Mouse (Mus musculus): ENCODE results near the gene Gm20509. TPM values are rescaled to one million over a fixed set of nuclear protein-coding genes. Genes with fewer than 3 reads are reported as not detected.

Gene Gm20509
- polyA plus RNA-seq (2012; rRNA removed) (not detected in 2 replicates), polyA plus RNA-seq (2014; fragmentation: Nextera tagmentation; extraction: Ambion mirVana) (not detected in 2 replicates)

- TF ChIP-seq CTCF (IDR thresholded peaks at IDR 0.05; ENCODE audit: low read depth) (no peak), EP300 (IDR thresholded peaks at IDR 0.05; ENCODE audit: low read depth) (no peak)
- Histone ChIP-seq H3K4me2 (ENCODE audit: low read depth) (peak within 1 kb of the TSS; percentile 63), H3K9ac (replicated peaks) (no peak within 1 kb of the TSS), H3K27ac (no peak within 1 kb of the TSS), H3K9me3 (ENCODE audit: control insufficient read depth, low read length) (no peaks in the 10 kb centered on the region), H3K4me3 (ENCODE audit: insufficient read depth in 1 of 2, low read depth in 2 of 2, low read length in 2 of 2) (peak within 1 kb of the TSS; percentile 8 to 36; a peak in 3 of 4 replicates), H3K27me3 (ENCODE audit: control insufficient read depth, insufficient read depth, low read length) (peaks cover 16% of the 10 kb centered on the region), H3K4me1 (replicated peaks; ENCODE audit: control insufficient read depth in 2 of 2, insufficient read depth in 2 of 2, low read length in 1 of 2) (no peaks in the 10 kb centered on the region), H3K36me3 (replicated peaks; ENCODE audit: control insufficient read depth, insufficient read depth, low read depth) (no peaks in the 10 kb centered on the region)
- WGBS (ENCODE audit: insufficient replicate concordance), result 78% methylated on average over 4 of the region's 4 CpGs
- no peak for DNase-seq (ENCODE audit: low read depth in 3 of 3, low spot score in 3 of 3)
- ATAC-seq (ENCODE audit: insufficient read depth), result no peak
These were observed at the start of gene Gm20509 for GRCm38 (mm10) chr9:73102181-73102580. Gm20509 (plus strand) TSS chr9:73102470.

GRCm38 (mm10) chr9:73055441-73055911 lies 46.8 kb upstream of the Gm20509 start:
- Histone ChIP-seq H3K36me3 (replicated peaks; ENCODE audit: control insufficient read depth, insufficient read depth, low read depth) (no peaks in the 10 kb centered on the region), H3K9me3 (ENCODE audit: control insufficient read depth, low read length) (no peaks in the 10 kb centered on the region), H3K9ac (replicated peaks) (no peak overlapping the region), H3K27ac (no peak overlapping the region), H3K4me2 (ENCODE audit: low read depth) (no peak overlapping the region), H3K4me3 (ENCODE audit: insufficient read depth in 1 of 2, low read depth in 2 of 2, low read length in 2 of 2) (no peak overlapping the region), H3K27me3 (ENCODE audit: control insufficient read depth, insufficient read depth, low read length) (no peaks in the 10 kb centered on the region), H3K4me1 (replicated peaks; ENCODE audit: control insufficient read depth in 2 of 2, insufficient read depth in 2 of 2, low read length in 1 of 2) (no peaks in the 10 kb centered on the region)
- TF ChIP-seq CTCF (IDR thresholded peaks at IDR 0.05; ENCODE audit: low read depth) (no peak), EP300 (IDR thresholded peaks at IDR 0.05; ENCODE audit: low read depth) (no peak)
- ATAC-seq (ENCODE audit: insufficient read depth) (no peak), DNase-seq (ENCODE audit: low read depth in 3 of 3, low spot score in 3 of 3) (no peak)
- 58% methylated on average over 10 of the region's 10 CpGs for WGBS (ENCODE audit: insufficient replicate concordance)

- Histone ChIP-seq H3K9ac (replicated peaks) (no peak overlapping the region), H3K9me3 (ENCODE audit: control insufficient read depth, low read length) (no peaks in the 10 kb centered on the region)
These were observed 43.0 kb upstream of the Gm20509 start for GRCm38 (mm10) chr9:73059224-73059623.

GRCm38 (mm10) chr9:73063621-73064290 lies 38.5 kb upstream of the Gm20509 start:
- Histone ChIP-seq H3K27me3 (ENCODE audit: control insufficient read depth, insufficient read depth, low read length) (no peaks in the 10 kb centered on the region), H3K4me1 (replicated peaks; ENCODE audit: control insufficient read depth in 2 of 2, insufficient read depth in 2 of 2, low read length in 1 of 2) (peaks cover 0 to 16% of the 10 kb centered on the region in 2 experiments; a peak in 2 of 4 replicates), H3K9me3 (ENCODE audit: control insufficient read depth, low read length) (no peaks in the 10 kb centered on the region), H3K36me3 (replicated peaks; ENCODE audit: control insufficient read depth, insufficient read depth, low read depth) (no peaks in the 10 kb centered on the region), H3K27ac (no peak overlapping the region), H3K4me2 (ENCODE audit: low read depth) (no peak overlapping the region), H3K9ac (replicated peaks) (no peak overlapping the region), H3K4me3 (ENCODE audit: insufficient read depth in 1 of 2, low read depth in 2 of 2, low read length in 2 of 2) (no peak overlapping the region)
- no peak for TF ChIP-seq CTCF (IDR thresholded peaks at IDR 0.05; ENCODE audit: low read depth)
- no peak for TF ChIP-seq EP300 (IDR thresholded peaks at IDR 0.05; ENCODE audit: low read depth)
- no peak for DNase-seq (ENCODE audit: low read depth in 3 of 3, low spot score in 3 of 3)
- ATAC-seq (ENCODE audit: insufficient read depth), result no peak
- 67% methylated on average over 15 of the region's 15 CpGs for WGBS (ENCODE audit: insufficient replicate concordance)

More at GRCm38 (mm10) chr9:73059224-73059623, 43.0 kb upstream of the Gm20509 start:
- Histone ChIP-seq H3K4me2 (ENCODE audit: low read depth) (no peak overlapping the region), H3K36me3 (replicated peaks; ENCODE audit: control insufficient read depth, insufficient read depth, low read depth) (no peaks in the 10 kb centered on the region), H3K4me3 (ENCODE audit: insufficient read depth in 1 of 2, low read depth in 2 of 2, low read length in 2 of 2) (no peak overlapping the region), H3K27ac (no peak overlapping the region), H3K4me1 (replicated peaks; ENCODE audit: control insufficient read depth in 2 of 2, insufficient read depth in 2 of 2, low read length in 1 of 2) (no peaks in the 10 kb centered on the region), H3K27me3 (ENCODE audit: control insufficient read depth, insufficient read depth, low read length) (no peaks in the 10 kb centered on the region)
- 78% methylated on average over 4 of the region's 4 CpGs for WGBS (ENCODE audit: insufficient replicate concordance)
- ATAC-seq (ENCODE audit: insufficient read depth) (no peak), DNase-seq (ENCODE audit: low read depth in 3 of 3, low spot score in 3 of 3) (no peak)
- no peak for TF ChIP-seq EP300 (IDR thresholded peaks at IDR 0.05; ENCODE audit: low read depth)
- TF ChIP-seq CTCF (IDR thresholded peaks at IDR 0.05; ENCODE audit: low read depth), result no peak

- H3K27ac ChIP-seq, result no peak overlapping the region
- no peaks in the 10 kb centered on the region for H3K27me3 ChIP-seq (ENCODE audit: control insufficient read depth, insufficient read depth, low read length)
- no peak overlapping the region for H3K9ac ChIP-seq (replicated peaks)
- DNase-seq (ENCODE audit: low read depth in 3 of 3, low spot score in 3 of 3) (no peak), ATAC-seq (ENCODE audit: insufficient read depth) (no peak)
- H3K9me3 ChIP-seq (ENCODE audit: control insufficient read depth, low read length), result no peaks in the 10 kb centered on the region
- no peak overlapping the region for H3K4me3 ChIP-seq (ENCODE audit: insufficient read depth in 1 of 2, low read depth in 2 of 2, low read length in 2 of 2)
- peak overlapping the region; percentile 37 for H3K4me2 ChIP-seq (ENCODE audit: low read depth)
- no peaks in the 10 kb centered on the region for H3K36me3 ChIP-seq (replicated peaks; ENCODE audit: control insufficient read depth, insufficient read depth, low read depth)
- WGBS (ENCODE audit: insufficient replicate concordance), result 13% methylated on average over 10 of the region's 10 CpGs
- no peak for TF ChIP-seq CTCF (IDR thresholded peaks at IDR 0.05; ENCODE audit: low read depth)
- no peak for TF ChIP-seq EP300 (IDR thresholded peaks at IDR 0.05; ENCODE audit: low read depth)
- H3K4me1 ChIP-seq (replicated peaks; ENCODE audit: control insufficient read depth in 2 of 2, insufficient read depth in 2 of 2, low read length in 1 of 2), result peaks cover 0 to 16% of the 10 kb centered on the region in 2 experiments; a peak in 2 of 4 replicates
These were observed 35.2 kb upstream of the Gm20509 start for GRCm38 (mm10) chr9:73067086-73067485.
